Mouse (Mus musculus) WW6 (cell line): ENCODE data around the gene Cckar.
"Not testable (repeated sequence)": the region's sequence is repeated elsewhere in the genome, so short reads cannot be mapped to it uniquely, and the experiment has no call there.

Experiments used
- DNase-seq: peaks from one replicate; pipeline ENCODE4 v3.0.0-alpha.2; 2013; ENCODE audit warnings: low read depth, low spot score

The Cckar gene

GRCm38 (mm10) chr5:53673493-53674150 is 33.9 kb downstream of the Cckar start:
- DNase-seq: not testable (repeated sequence)

GRCm38 (mm10) chr5:53672352-53672751 is 35.2 kb downstream of the Cckar start:
- peak; percentile 78 for DNase-seq

- DNase-seq: peak; percentile 94
Observed at GRCm38 (mm10) chr5:53671507-53671906, 36.0 kb downstream of the Cckar start.

DNA sequence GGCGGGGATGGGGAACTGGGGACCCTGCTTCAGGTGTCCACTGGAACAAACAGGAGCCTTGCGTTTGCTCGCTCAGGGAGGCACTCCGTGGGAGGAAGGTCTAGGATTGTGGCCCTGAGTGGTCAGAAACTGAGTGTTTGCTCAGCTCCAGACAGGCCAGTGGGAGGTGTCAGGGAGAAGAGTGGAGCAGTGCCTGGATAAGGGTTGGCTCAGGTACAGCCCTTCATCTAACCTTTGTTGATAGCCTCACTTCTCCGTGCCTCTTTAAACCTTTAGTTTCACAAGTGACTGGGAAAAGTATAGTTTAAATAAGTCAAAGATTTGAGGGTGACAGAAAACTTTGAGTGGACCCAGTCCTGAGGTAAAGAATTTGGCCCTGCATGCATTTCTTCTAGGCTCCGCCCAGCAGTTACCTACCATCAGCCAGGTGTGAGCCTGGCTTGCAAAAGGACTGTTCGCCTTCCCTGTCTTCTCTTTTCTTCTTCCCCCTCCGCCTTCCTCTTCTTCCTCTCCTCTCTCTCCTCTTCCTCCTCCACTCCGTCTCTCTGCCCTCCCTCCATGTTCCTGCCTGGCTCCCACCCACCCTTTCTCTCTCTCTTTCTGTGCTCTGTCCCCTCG is 37.1 kb downstream of the Cckar start:
- no peak for DNase-seq

GRCm38 (mm10) chr5:53668021-53668420 is 39.5 kb downstream of the Cckar start:
- no peak for DNase-seq

GRCm38 (mm10) chr5:53663665-53664064 is 43.8 kb downstream of the Cckar start:
- no peak for DNase-seq

DNA sequence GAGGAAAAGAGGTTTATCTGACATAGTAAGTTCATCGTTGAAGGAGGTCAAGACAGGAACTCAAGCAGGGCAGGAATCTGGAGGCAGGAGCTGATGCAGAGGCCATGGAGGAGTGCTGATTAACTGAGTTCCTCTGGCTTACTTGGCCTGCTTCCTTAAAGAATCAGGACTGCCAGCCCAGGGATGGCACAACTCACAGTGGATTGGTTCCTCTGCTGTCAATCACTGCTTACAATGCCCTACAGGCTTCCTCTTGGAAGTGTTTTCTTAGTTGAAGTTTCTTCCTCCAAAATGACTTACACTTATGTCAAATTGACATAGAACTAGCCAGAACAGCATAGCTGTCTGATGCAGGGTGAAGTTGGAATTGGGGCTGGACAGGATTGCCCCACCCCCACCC is 45.1 kb downstream of the Cckar start:
- no peak for DNase-seq

GRCm38 (mm10) chr5:53661508-53661907 is 46.0 kb downstream of the Cckar start:
- no peak for DNase-seq

DNA sequence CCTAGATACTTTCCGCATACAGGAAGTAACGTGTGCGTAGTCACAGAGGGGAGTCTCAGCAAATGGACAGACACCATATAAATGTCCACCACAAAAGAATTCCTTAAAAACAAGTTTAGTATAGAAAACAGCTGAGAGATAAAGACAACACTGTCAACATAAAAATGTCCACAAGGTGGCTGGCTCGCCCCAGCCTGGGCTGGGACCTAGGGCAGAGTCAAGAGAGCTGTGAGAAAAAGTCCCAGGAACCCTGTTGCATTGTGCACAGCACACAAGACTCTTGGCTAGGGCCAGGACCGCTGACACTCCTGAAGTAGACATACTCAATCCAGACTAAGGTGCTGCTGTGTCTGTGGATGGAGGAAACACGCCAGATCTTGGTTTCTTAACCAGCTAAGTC is 49.6 kb downstream of the Cckar start:
- no peak for DNase-seq

GRCm38 (mm10) chr5:53656596-53656995 is 50.9 kb downstream of the Cckar start:
- DNase-seq: no peak
